Mouse (Mus musculus) MEL (cell line): ENCODE measurements around the gene Sycp2. TPM values are rescaled to one million over a fixed set of nuclear protein-coding genes. Genes with fewer than 3 reads are reported as not detected.

Experiments
- DNase-seq: peaks from one replicate; pipeline ENCODE4 v3.0.0; 2011; ENCODE audit warnings: low read depth, low spot score
- H3K27ac ChIP-seq: 2 replicates; pipeline ENCODE4 v1.5.1; 2012; ENCODE audit warnings: low read depth, mild to moderate bottlenecking, control low read depth, low read length, moderate library complexity; ENCODE audit not compliant: control insufficient read depth
- H3K27me3 ChIP-seq, 2 experiments: fragments of 150-350 bp in 1 of 2; sonication (generic) in 1 of 2; 2 replicates each; pipeline ENCODE4 v1.6.1; 2012; ENCODE audit warnings: low read length in 2 of 2, mild to moderate bottlenecking in 2 of 2, improper control_type of control experiment in 1 of 2, moderate library complexity in 1 of 2; ENCODE audit not compliant: insufficient read depth in 2 of 2, control insufficient read depth in 1 of 2
- H3K36me3 ChIP-seq, 2 experiments: 2 replicates each; pipeline ENCODE4 v1.6.1; 2012 to 2014; ENCODE audit warnings: low read length in 2 of 2, improper control_type of control experiment in 1 of 2, inconsistent platforms in 1 of 2, mild to moderate bottlenecking in 1 of 2; ENCODE audit not compliant: insufficient read depth in 2 of 2, control insufficient read depth in 1 of 2
- H3K4me1 ChIP-seq, 2 experiments: fragments of 150-350 bp in 1 of 2; sonication (generic) in 1 of 2; 2 replicates each; pipeline ENCODE4 v1.6.1; 2012; ENCODE audit warnings: low read length in 2 of 2, improper control_type of control experiment in 1 of 2, mild to moderate bottlenecking in 1 of 2; ENCODE audit not compliant: insufficient read depth in 2 of 2, control insufficient read depth in 1 of 2
- H3K4me3 ChIP-seq, 2 experiments: fragments of 150-350 bp in 1 of 2; sonication (generic) in 1 of 2; 2 replicates each; pipeline ENCODE4 v1.5.1; 2012; ENCODE audit warnings: low read depth in 2 of 2, low read length in 2 of 2, mild to moderate bottlenecking in 2 of 2, moderate library complexity in 2 of 2, control low read depth in 1 of 2, improper control_type of control experiment in 1 of 2; ENCODE audit not compliant: control insufficient read depth in 1 of 2, insufficient read depth in 1 of 2
- H3K79me2 ChIP-seq: 2 replicates; pipeline ENCODE4 v1.6.1; 2012; ENCODE audit warnings: mild to moderate bottlenecking, low read length, moderate library complexity; ENCODE audit not compliant: control insufficient read depth, poor library complexity, insufficient read depth
- H3K9ac ChIP-seq: 2 replicates; pipeline ENCODE4 v1.6.1; 2012; ENCODE audit warnings: low read depth, mild to moderate bottlenecking, control low read depth, low read length, moderate library complexity; ENCODE audit not compliant: control insufficient read depth, poor library complexity, severe bottlenecking
- H3K9me3 ChIP-seq: fragments of 150-350 bp; sonication (generic); replicated peaks from 2 replicates; pipeline ENCODE4 v1.6.1; 2012; ENCODE audit warnings: mild to moderate bottlenecking, low read length, improper control_type of control experiment, moderate library complexity; ENCODE audit not compliant: insufficient read depth
- CHD2 ChIP-seq: IDR thresholded peaks from 2 replicates; pipeline ENCODE4 v1.6.1; 2011; ENCODE audit warnings: low read length, improper control_type of control experiment
- CTCF ChIP-seq, 3 experiments: IDR thresholded peaks in 2 of 3; conservative IDR thresholded peaks in 1 of 3; 2 replicates each; pipeline ENCODE4 v1.5.1; 2011 to 2012; ENCODE audit warnings: low read length in 3 of 3, low read depth in 2 of 3, mild to moderate bottlenecking in 2 of 3, improper control_type of control experiment in 1 of 3, inconsistent platforms in 1 of 3, mixed read lengths in 1 of 3, moderate library complexity in 1 of 3; ENCODE audit not compliant: control insufficient read depth in 1 of 3, insufficient read depth in 1 of 3, poor library complexity in 1 of 3, severe bottlenecking in 1 of 3
- E2F4 ChIP-seq: IDR thresholded peaks from 2 replicates; pipeline ENCODE4 v1.6.1; 2011; ENCODE audit warnings: low read depth, low read length, improper control_type of control experiment, borderline replicate concordance
- EP300 ChIP-seq, 2 experiments: IDR thresholded peaks; 2 replicates each; pipeline ENCODE4 v1.6.1; 2011; ENCODE audit warnings: improper control_type of control experiment in 2 of 2, low read length in 2 of 2, low read depth in 1 of 2, mild to moderate bottlenecking in 1 of 2
- ETS1 ChIP-seq: IDR thresholded peaks from 2 replicates; pipeline ENCODE4 v1.6.1; 2012; ENCODE audit warnings: low read depth, mild to moderate bottlenecking, inconsistent platforms, low read length, improper control_type of control experiment, moderate library complexity
- GABPA ChIP-seq: IDR thresholded peaks from 2 replicates; pipeline ENCODE4 v1.6.1; 2012; ENCODE audit warnings: low read depth, mild to moderate bottlenecking, inconsistent platforms, low read length, improper control_type of control experiment, moderate library complexity
- JUND ChIP-seq: IDR thresholded peaks from 2 replicates; pipeline ENCODE4 v1.6.1; 2011; ENCODE audit warnings: low read depth, mild to moderate bottlenecking, improper control_type of control experiment, low read length
- MAX ChIP-seq: IDR thresholded peaks from 2 replicates; pipeline ENCODE4 v1.6.1; 2011; ENCODE audit warnings: low read length, improper control_type of control experiment
- MAZ ChIP-seq: IDR thresholded peaks from 2 replicates; pipeline ENCODE4 v1.6.1; 2012; ENCODE audit warnings: low read depth, mild to moderate bottlenecking, inconsistent platforms, low read length, improper control_type of control experiment
- MEF2A ChIP-seq: IDR thresholded peaks from 2 replicates; pipeline ENCODE4 v1.6.1; 2014; ENCODE audit warnings: low read depth, mild to moderate bottlenecking, inconsistent platforms, low read length, improper control_type of control experiment; ENCODE audit not compliant: poor library complexity, insufficient replicate concordance, severe bottlenecking; ENCODE audit errors: extremely low read depth
- MXI1 ChIP-seq: IDR thresholded peaks from 2 replicates; pipeline ENCODE4 v1.6.1; 2011; ENCODE audit warnings: mild to moderate bottlenecking, low read depth, low read length, improper control_type of control experiment
- MYB ChIP-seq: IDR thresholded peaks from 2 replicates; pipeline ENCODE4 v1.6.1; 2011; ENCODE audit warnings: mild to moderate bottlenecking, low read depth, low read length, improper control_type of control experiment
- NELFE ChIP-seq: IDR thresholded peaks from 2 replicates; pipeline ENCODE4 v1.6.1; 2011; ENCODE audit warnings: low read depth, low read length, improper control_type of control experiment
- POLR2A ChIP-seq, 2 experiments: IDR thresholded peaks; 2 replicates each; pipeline ENCODE4 v1.6.1; 2011 to 2012; ENCODE audit warnings: low read length in 2 of 2, mild to moderate bottlenecking in 2 of 2, control low read depth in 1 of 2, improper control_type of control experiment in 1 of 2, low read depth in 1 of 2, moderate library complexity in 1 of 2; ENCODE audit not compliant: control insufficient read depth in 1 of 2, insufficient read depth in 1 of 2, poor library complexity in 1 of 2
- POLR2AphosphoS2 ChIP-seq: IDR thresholded peaks from 2 replicates; pipeline ENCODE4 v1.6.1; 2011; ENCODE audit warnings: low read length, improper control_type of control experiment
- RAD21 ChIP-seq: IDR thresholded peaks from 2 replicates; pipeline ENCODE4 v1.6.1; 2011; ENCODE audit warnings: mild to moderate bottlenecking, low read depth, low read length, improper control_type of control experiment
- RCOR1 ChIP-seq: IDR thresholded peaks from 2 replicates; pipeline ENCODE4 v1.6.1; 2012; ENCODE audit warnings: low read depth, mild to moderate bottlenecking, inconsistent platforms, low read length, improper control_type of control experiment
- SIN3A ChIP-seq: IDR thresholded peaks from 2 replicates; pipeline ENCODE4 v1.6.1; 2012; ENCODE audit warnings: low read length, improper control_type of control experiment, inconsistent platforms
- SMC3 ChIP-seq: IDR thresholded peaks from 2 replicates; pipeline ENCODE4 v1.6.1; 2011; ENCODE audit warnings: low read depth, low read length, improper control_type of control experiment
- UBTF ChIP-seq: IDR thresholded peaks from 2 replicates; pipeline ENCODE4 v1.6.1; 2012; ENCODE audit warnings: low read depth, mild to moderate bottlenecking, inconsistent platforms, low read length, improper control_type of control experiment, moderate library complexity, borderline replicate concordance; ENCODE audit not compliant: insufficient read depth
- ZKSCAN1 ChIP-seq: IDR thresholded peaks from 2 replicates; pipeline ENCODE4 v1.6.1; 2012; ENCODE audit warnings: low read depth, mild to moderate bottlenecking, inconsistent platforms, low read length, improper control_type of control experiment, moderate library complexity
- ZMIZ1 ChIP-seq: IDR thresholded peaks from 2 replicates; pipeline ENCODE4 v1.6.1; 2012; ENCODE audit warnings: low read depth, mild to moderate bottlenecking, inconsistent platforms, low read length, improper control_type of control experiment, moderate library complexity
- ZNF384 ChIP-seq: IDR thresholded peaks from 2 replicates; pipeline ENCODE4 v1.6.1; 2012; ENCODE audit warnings: low read depth, mild to moderate bottlenecking, inconsistent platforms, low read length, improper control_type of control experiment
- polyA plus RNA-seq, 2 experiments: library from polyadenylated mRNA; stranded (reverse) in 1 of 2; unstranded in 1 of 2; fragments of >175 nt in 1 of 2; fragments of >200 nt in 1 of 2; gene quantifications; 2 replicates each; pipeline versions ENCODE4 v1.2.1 to v1.2.4; 2012; ENCODE audit warnings: low replicate concordance in 2 of 2, low read depth in 1 of 2; ENCODE audit not compliant: insufficient read length in 2 of 2, insufficient read depth in 1 of 2, missing spikeins in 1 of 2
- total RNA-seq: library from RNA; depleted of rRNA; stranded (reverse); fragments of 300-350 nt; gene quantifications from 2 replicates; pipeline ENCODE4 v1.2.3, GENCODE M21; 2012

Gene Sycp2
- total and polyA plus RNA-seq, 3 experiments = not detected

GRCm38 (mm10) chr2:178428676-178429075, 21.2 kb upstream of the Sycp2 start:
- no peaks in the 10 kb centered on the region for H3K9me3 ChIP-seq
- H3K79me2 ChIP-seq = no peaks in the 10 kb centered on the region
- no peaks in the 10 kb centered on the region for H3K27me3 ChIP-seq
- H3K4me3 ChIP-seq = no peak overlapping the region
- H3K9ac ChIP-seq = no peak overlapping the region
- DNase-seq = no peak
- H3K36me3 ChIP-seq = no peaks in the 10 kb centered on the region
- H3K4me1 ChIP-seq = no peaks in the 10 kb centered on the region
- TF ChIP-seq EP300 (IDR thresholded peaks at IDR 0.05; ENCODE audit: low read depth in 1 of 2, low read length in 2 of 2) = no peak
- TF ChIP-seq SIN3A = no peak
- TF ChIP-seq MAX = no peak
- no peak for TF ChIP-seq RAD21
- no peak for TF ChIP-seq CTCF (IDR thresholded peaks at IDR 0.05 in 2 of 3, conservative IDR thresholded peaks at IDR 0.05 in 1 of 3; ENCODE audit: control insufficient read depth in 1 of 3, insufficient read depth in 1 of 3, low read depth in 2 of 3, low read length in 3 of 3, poor library complexity in 1 of 3, severe bottlenecking in 1 of 3)
- no peak for TF ChIP-seq MEF2A
- TF ChIP-seq MAZ = no peak
- no peak for TF ChIP-seq GABPA
- no peak for TF ChIP-seq JUND
- no peak overlapping the region for H3K27ac ChIP-seq

- Histone ChIP-seq H3K9ac (no peak overlapping the region), H3K79me2 (no peaks in the 10 kb centered on the region), H3K36me3 (no peaks in the 10 kb centered on the region), H3K4me3 (no peak overlapping the region), H3K9me3 (no peaks in the 10 kb centered on the region), H3K4me1 (no peaks in the 10 kb centered on the region), H3K27me3 (no peaks in the 10 kb centered on the region), H3K27ac (no peak overlapping the region)
- no peak for DNase-seq
- TF ChIP-seq SMC3 (no peak), ZKSCAN1 (no peak), ETS1 (no peak), CHD2 (no peak), POLR2A (IDR thresholded peaks at IDR 0.05; ENCODE audit: control insufficient read depth in 1 of 2, insufficient read depth in 1 of 2, low read depth in 1 of 2, low read length in 2 of 2, poor library complexity in 1 of 2) (no peak), E2F4 (no peak)
Observed at GRCm38 (mm10) chr2:178428183-178428582, 20.7 kb upstream of the Sycp2 start.

- no peak for DNase-seq
- H3K9me3 ChIP-seq = no peaks in the 10 kb centered on the region
- TF ChIP-seq UBTF = no peak
- no peak for TF ChIP-seq CHD2
- TF ChIP-seq SMC3 = no peak
- no peak for TF ChIP-seq POLR2AphosphoS2
- no peak for TF ChIP-seq NELFE
- no peak for TF ChIP-seq ZMIZ1
- TF ChIP-seq MXI1 = no peak
- TF ChIP-seq MYB = no peak
- TF ChIP-seq SIN3A = no peak
- no peak for TF ChIP-seq RCOR1
- TF ChIP-seq ZNF384 = no peak
- no peak for TF ChIP-seq POLR2A (IDR thresholded peaks at IDR 0.05; ENCODE audit: control insufficient read depth in 1 of 2, insufficient read depth in 1 of 2, low read depth in 1 of 2, low read length in 2 of 2, poor library complexity in 1 of 2)
Observed at GRCm38 (mm10) chr2:178427181-178427580, 19.7 kb upstream of the Sycp2 start.

More at GRCm38 (mm10) chr2:178427181-178427580, 19.7 kb upstream of the Sycp2 start:
- H3K27ac ChIP-seq = no peak overlapping the region
- H3K4me1 ChIP-seq = no peaks in the 10 kb centered on the region
- H3K27me3 ChIP-seq = no peaks in the 10 kb centered on the region
- H3K9ac ChIP-seq = no peak overlapping the region
- H3K4me3 ChIP-seq = no peak overlapping the region
- no peaks in the 10 kb centered on the region for H3K36me3 ChIP-seq
- no peaks in the 10 kb centered on the region for H3K79me2 ChIP-seq
